Mouse (Mus musculus): ENCODE measurements at regions not wholly inside any gene's neighbourhood (a gene's known extent, or its start where the extent isn't known, plus 50 kb on each side); places are given as distances from the start of the nearest gene placed in this dataset.

DNA sequence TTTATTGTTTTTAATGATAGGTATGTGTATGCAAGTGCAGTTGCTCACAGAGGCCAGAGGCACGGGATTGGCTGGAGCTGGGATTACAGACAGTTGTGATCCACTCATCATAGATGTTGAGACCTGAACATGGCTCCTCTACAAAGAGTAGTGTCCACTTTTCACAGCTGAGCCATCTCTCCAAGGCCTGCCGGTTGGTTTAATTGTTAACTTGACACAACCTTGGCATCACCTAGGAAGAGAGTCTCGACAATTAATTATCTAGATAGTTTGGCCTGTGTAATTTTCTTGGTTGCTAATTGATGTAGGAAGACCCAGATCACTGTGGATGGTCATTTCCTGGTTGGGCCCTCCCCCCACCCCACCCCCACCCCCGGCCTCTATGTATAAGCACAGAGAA is 111.1 kb upstream of the Kit start:
- DNase-seq (ENCODE audit: low spot score in 2 of 2) = no peak

DNA sequence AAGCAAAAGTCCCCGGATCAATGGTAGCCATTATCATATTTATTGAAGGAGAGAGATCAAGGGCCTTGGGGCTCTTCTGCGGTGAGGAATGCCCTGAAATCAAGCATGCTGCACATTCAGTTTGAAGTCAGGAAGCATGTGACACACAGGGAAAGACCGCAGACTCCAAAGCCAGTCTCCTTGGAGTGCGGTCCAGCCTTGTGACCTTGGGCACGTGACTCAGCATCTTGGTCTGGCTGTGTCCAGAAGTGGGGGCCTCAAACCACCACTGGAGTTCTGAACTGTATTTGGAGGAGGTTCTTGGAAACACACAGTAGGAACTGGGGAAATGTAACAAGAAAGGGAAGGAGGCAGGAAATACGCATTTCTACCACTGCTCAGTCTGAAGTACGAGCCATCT is 109.0 kb upstream of the Kit start:
- DNase-seq (ENCODE audit: low spot score in 2 of 2) = no peak

DNA sequence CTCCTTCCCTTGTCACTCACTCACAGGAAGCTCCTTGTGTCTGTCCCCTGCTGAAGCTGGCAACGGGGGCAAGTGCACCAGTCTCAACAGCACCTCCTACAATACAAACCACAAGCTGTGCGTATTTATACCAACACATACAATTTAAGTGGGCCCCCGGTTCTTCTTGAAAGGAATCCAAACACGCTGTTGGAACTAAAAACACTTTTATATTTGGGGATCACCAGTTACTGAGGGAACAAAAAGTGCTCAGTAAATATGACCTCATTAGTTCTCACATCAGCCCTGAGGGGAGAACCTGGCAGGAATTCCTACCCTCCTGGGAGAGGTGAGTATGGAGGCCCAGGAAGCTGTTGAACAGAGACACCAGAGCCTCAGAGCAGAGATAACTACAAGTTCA is 107.8 kb upstream of the Kit start:
- no peak for DNase-seq (ENCODE audit: low spot score in 2 of 2)

DNA sequence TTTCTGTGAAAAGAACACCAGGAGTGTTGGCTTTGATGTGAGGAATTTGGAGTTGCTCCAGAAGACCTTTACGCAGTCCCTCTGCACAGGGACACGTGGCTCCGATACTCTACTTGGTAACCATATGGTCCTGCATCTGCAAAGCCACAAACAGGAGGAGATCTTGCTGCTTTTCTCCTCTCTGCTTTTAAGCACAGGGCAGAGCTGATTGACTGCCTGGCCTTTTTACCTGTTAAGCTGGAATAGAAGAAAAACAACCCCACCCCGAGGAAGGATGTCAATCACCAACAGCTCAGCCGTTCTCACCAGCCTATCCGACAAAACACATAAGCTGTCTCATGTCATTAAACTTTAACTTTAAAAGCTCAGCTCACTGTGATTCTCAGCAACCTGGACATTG is 106.8 kb upstream of the Kit start:
- DNase-seq (ENCODE audit: low spot score in 2 of 2) = no peak

DNA sequence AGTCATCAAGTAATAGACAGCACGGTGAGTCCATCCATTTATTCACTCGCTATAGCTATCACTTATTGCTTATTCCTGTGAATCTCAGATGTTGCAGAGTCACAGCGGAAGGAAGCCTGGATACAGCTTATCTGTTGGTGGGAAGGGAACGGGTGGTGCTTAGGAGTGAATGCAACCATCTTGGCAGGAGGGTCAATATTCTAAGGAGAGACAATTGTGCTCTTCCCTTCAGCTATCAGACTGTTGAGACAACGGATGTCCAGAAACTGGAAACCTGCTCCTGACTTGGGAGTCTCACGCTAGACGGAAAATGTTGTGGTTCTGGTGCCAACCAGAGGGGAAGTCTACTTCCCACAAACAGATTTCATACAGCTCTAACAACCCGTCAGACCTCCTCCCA is 103.7 kb upstream of the Kit start:
- no peak for DNase-seq (ENCODE audit: low spot score in 2 of 2)

DNA sequence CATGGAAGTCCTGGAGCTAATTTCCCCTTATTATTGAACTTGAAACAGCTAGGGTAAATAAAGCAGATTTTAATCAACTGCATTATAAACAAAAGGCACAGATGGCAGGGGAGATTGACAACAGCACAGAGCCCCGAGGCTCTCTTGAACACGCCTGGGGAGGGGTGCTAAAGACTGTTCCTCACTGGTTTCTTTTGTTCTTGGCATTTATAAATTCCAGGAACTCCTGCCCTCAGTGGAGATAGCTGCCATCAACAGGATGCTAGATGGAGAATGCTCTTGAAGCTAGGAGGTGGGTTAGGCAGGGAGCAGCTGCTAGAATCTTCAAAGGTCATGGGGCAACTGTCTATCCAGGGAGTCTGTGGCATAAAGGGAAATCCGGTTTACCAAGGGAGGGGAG is 102.2 kb upstream of the Kit start:
- no peak for DNase-seq (ENCODE audit: low spot score in 2 of 2)

DNA sequence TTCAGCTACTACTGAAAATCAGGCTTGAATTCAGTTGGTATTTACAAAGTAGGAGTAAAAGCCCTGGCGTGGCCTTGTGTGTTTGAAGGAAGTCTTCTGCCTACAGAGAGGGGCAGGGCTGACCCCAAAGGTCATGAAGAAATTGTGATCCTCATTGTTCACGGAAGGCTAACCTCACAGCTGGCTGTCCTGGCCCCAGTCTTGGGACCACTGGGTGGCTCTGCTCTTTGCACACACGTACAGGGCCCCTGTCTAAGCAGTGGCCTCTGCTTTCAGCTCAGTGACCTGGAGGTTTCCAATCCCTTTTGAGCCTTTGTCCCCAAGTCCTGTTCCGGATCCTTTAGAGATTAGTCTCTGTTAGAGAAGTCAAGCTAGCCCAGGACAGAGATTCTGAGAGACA is 99.3 kb upstream of the Kit start:
- no peak for DNase-seq (ENCODE audit: low spot score in 2 of 2)

DNA sequence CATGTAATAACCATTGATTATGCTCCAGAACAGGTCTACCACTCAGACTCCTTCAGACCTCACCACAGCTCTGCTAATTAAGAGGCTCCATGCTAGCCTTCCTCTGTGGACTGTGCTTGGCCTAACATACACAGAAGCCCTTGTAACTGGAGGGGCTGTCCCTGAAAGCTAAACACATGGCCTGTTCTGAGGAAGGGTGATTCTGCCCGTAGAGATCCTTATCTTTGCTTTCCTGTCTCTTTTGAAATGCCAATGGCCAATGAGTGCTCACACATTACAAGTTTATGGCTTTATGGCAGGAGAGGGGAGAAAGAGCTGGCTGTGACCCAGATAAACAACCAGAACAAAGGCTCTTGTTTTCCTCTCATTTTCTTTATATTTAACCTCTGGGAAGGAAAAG is 96.2 kb upstream of the Kit start:
- no peak for DNase-seq (ENCODE audit: low spot score in 2 of 2)

DNA sequence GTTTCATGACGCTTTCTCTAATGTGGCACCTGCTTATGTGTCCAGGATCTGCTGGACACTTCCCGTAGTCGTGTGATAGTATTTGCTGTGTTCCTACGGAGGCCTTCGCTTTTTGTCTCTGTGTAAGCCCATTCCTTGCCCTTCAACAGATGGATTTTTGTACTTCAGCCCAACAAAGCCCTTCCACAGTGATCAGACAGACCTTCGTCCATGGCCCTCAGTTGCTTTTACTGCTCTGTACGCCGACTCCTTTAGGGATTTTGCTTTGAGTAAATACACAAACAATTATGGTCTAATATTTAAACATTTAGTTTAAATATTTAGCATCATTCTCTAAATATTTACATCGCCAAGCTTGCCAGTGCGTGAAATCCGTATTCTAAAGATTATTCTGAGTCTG is 95.6 kb upstream of the Kit start:
- no peak for DNase-seq (ENCODE audit: low spot score in 2 of 2)

DNA sequence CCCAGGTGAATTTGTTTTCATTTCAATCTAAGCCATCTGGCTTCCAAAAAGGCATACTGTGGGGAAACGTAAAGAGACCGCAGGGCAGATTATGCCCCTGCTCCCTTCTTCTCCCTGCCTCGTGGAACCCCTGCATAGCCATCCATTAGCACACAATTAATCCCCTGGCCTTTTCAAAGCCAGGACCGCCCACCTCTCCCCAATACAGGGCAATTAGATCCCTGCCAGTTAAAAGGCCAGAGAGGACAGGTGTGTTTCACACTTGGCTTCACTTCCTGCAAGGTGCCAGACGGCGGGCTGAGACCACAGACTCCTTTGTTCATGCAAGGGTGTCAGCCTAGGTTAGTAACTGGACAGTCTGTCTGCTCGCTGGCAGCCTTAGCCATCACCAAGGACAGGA is 93.1 kb upstream of the Kit start:
- no peak for DNase-seq (ENCODE audit: low spot score in 2 of 2)

DNA sequence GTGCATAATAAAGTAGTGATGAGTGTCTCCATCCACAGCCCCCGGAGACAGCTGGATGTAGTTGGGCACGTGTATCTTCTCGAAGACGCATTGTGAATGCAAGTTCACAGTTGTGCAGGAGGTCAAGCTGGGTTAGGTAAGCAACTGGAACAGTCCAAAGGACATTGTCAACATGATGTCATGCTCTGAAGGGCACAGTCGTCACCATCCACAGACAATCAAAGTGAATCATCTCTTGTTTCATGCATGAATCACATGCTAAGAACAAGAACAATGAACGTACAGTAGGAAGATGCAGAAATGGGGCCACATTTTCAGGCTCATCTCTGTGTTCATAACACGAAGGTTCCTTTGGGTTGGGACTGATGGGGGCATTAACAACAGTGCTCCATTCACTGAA is 90.4 kb upstream of the Kit start:
- DNase-seq (ENCODE audit: low spot score in 2 of 2) = no peak

DNA sequence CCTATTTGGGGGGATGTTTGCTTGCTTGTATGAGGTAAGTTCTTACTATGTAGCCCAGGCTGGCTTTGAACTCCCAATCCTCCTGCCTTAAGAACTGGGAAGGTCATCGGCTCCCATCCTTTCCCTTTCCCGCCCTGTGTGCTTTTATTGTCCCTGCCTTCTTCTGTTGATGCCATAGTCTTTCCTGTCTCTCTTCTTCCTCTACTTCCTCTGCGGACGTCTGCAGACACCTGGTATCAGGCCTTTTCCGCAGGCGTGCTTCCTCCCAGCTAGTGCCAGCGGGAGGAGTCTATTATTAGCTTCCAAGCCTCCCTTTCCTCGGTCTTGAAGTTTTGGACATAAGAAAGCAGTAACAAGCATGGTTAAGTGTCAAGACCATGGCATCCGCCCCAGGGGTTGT is 83.9 kb upstream of the Kit start:
- DNase-seq (ENCODE audit: low spot score in 2 of 2) = no peak

DNA sequence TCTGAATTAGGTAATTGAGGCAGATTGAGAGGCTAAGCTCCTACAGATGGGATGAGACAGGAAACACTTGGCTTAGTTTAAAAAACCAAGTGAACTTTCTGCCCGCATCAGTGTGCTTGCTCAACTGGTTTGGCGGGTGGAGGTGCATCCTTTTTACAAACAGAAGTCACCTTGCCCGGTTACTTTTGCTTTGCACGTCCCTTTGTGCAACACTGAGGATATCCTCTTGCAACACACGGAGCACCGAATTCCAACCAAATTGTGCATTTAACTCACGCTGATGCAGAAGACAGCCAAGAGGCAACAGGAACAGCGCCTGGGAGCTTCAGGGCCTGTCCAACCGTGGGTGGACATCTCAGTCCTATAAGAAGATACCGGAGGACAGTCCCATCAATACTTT is 80.6 kb upstream of the Kit start:
- DNase-seq (ENCODE audit: low spot score in 2 of 2) = no peak

DNA sequence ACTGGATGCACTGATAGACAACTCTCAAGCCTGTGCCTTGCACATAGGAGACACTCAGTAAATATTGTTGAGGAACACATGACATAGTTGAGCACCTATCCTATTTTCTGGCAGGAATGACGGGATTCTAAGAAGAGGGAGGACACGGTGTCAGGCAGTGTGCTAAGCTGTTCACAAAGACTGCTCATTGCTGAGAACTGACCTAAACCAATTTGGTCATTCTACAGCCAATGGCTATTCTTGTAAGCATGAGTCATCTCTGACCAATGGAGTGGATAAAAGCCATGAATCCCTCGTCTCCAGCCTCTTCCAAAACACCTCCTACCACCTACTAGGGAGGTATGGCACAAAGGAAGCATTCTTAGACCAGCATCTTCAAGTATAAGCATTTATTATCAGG is 75.7 kb upstream of the Kit start:
- no peak for DNase-seq (ENCODE audit: low spot score in 2 of 2)

DNA sequence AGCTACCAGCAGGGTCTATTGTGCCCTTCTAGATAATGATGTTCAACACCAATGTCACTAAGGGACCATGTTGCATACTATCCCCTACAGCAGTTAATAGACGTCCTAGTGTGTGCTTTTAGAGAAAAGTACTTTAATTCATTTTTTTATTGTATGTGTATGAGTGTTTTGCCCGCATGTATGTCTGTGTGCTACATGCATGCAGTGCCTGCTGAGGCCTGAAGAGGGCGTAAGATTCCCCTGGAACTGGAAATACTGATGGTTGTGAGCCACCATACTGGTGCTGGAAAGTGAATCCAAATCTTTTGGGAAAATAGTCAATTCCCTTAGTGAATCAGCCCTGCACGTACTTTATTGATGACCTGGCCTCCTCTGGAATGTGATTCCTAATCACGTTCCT is 75.0 kb upstream of the Kit start:
- no peak for DNase-seq (ENCODE audit: low spot score in 2 of 2)

DNA sequence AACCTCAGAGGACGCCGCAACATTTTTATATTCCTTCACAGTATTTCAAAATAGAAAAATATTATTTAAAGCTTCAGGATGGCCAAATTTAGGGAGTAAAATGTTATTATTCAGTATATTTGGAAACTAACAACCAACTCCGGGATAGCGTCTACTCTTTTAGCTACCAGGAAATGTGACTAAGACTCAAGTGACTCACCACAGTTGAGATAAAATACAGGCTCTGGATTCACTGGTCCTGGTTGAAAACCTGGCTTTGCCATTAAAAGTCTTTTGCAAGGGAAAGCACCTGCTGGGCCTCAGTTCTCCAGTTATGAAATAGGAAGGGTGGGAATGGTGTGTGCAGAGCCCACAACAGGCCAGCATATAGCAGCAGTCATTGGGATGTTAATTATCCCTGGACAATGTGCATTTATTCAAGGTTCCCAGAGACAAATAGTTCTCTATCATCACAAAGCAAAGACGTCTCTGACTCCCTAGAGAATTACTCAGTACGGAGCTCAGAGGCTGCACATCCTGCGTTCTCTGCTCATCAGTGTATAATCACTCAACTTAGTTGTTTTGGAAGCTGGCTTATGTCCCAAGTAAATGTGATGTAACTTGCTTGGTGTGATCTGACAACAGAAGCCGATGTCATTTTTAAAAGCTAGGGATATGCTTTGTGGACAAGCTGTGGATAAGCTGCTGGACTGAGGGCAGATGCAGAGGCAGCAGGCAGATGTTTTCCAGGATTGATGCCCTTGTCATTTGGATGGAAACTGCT is 73.9 kb upstream of the Kit start:
- DNase-seq (ENCODE audit: low spot score in 2 of 2) = no peak

DNA sequence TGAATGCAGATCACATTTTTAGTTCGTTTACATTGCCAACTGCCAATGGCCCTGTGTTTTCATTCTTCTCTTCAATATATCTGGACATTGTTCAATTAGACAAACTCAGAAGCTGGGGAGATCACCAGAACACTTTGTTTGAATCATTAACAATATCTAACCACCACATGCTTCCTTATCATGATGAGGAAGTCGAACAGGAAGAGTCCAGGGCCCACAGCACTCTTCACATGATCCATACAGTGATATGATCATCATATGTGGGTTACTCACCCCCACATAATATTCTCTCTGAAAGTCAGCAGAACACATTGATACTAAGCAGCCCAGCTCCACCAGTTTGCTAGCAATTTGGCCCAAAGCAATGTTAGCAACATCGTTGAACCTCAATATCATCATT is 71.0 kb upstream of the Kit start:
- no peak for DNase-seq (ENCODE audit: low spot score in 2 of 2)

DNA sequence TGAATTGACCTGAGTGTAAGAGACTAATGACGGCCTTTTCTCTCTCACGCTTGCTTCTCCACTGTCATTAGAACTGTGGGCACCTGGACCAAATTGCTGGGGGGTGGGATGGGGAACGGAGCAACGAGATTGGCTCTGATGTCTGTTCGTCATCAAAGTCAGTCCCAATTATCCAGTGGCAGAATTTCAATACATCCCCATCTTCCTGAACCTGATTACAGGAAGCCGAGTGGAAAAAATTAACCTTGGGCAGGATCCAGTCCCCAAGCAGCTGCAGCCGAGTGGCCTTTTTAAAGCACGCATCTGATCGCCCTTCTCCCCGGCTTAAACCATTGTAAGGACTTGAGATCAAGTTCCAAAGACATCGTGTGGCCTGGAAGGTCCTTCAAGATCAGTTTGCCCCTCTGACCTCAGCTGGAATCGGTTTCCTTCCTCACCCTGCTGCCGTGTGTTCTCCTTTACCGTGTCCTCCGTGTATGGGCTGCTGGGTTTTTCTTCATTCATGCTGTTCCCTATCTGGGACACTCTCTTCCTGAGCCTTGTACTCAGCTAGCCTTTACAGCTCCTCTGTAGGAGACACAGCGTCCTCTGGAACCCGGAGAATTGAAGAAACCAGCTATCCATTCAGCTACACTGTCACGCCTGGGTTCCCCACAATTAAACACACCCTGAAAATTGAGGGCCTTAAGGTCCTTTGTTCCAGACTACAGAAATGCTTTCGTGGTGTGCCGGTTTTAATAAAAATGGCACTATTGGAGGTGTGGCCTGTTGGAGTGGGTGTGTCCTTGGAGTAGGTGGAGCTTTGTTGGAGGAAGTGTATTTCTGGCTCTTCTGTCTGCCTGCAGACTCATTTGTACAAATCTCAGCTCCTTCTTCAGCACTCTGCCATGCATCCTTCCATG is 61.9 kb upstream of the Kit start:
- no peak for DNase-seq (ENCODE audit: low spot score in 2 of 2)

DNA sequence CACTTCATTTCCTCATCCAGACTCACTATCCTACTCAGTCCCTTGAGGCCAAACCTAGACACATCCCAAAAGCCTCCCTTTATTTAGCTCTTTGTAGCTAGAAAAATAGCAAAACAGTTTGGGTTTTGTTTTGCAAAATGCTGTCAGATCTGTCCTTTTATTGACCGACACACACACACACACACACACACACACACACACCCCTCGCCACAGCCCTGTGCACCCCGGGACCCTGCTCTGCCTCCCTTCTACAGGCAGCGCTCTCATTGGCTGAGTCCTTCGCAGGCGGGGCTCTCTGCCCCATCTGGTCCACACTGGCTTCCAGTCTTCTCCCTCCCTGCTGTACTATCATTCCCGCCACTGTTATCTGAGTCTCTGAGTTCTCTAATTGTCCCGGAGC is 56.5 kb upstream of the Kit start:
- no peak for DNase-seq (ENCODE audit: low spot score in 2 of 2)

DNA sequence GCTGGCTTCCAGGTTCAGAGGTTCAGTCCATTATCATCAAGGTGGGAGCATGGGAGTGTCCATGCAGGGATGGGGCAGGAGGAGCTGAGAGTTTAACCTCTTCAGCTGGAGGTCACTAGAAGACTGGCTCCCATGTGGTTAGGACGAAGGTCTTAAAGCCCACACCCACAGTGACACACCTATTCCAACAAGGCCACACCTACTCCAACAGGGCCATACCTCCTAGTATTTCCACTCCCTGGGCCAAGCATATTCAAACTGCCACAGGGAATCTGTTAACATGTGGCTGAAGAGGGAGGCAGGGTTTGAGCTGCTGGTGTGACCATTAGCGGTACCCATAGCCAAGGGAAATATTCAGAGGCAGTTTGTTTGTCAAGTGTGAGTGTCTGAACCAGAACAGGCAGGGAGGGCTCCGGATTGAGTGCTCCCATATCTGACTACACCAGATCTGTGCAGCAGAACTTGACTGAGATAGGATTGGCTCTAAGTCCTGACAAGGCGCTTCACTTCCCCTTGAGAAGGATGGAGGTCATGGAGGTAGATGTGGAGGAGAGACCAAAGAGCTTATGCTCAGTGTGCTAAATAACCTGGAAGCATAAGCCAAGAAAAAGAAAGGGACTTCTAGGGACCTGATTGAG is 51.6 kb upstream of the Kit start:
- DNase-seq (ENCODE audit: low spot score in 2 of 2) = no peak

Measured in gastrocnemius, postnatal 4 days (tissue).